Mouse (Mus musculus) heart, postnatal 4 days (tissue): ENCODE data around the gene Cep135. TPM values are rescaled to one million over a fixed set of nuclear protein-coding genes. Genes with fewer than 3 reads are reported as not detected.
A peak's percentile ranks its signal among the peaks of the same experiment; 100 is the strongest.

Experiments used
- DNase-seq: peaks from one replicate; pipeline ENCODE4 v3.0.0; 2021
- total RNA-seq, 2 experiments: library from RNA; stranded (reverse); gene quantifications; 2 replicates each; pipeline ENCODE4 v1.2.3; 2021

Cep135 gene
- total RNA-seq, 2 experiments from 2014 or later, result 7.4 to 7.6 TPM

GRCm38 (mm10) chr5:76645091-76645868, 56.8 kb downstream of the Cep135 start:
- no peak for DNase-seq

GRCm38 (mm10) chr5:76649897-76650296, 61.4 kb downstream of the Cep135 start:
- DNase-seq, result no peak

GRCm38 (mm10) chr5:76651151-76651725, 62.7 kb downstream of the Cep135 start:
- DNase-seq, result no peak

GRCm38 (mm10) chr5:76656212-76656611, 67.7 kb downstream of the Cep135 start, which contains the start of gene C530008M17Rik:
C530008M17Rik (plus strand) TSS chr5:76656512.
- DNase-seq, result no peak

- DNase-seq, result peak; percentile 69
Observed at GRCm38 (mm10) chr5:76657245-76658083, 69.0 kb downstream of the Cep135 start.

GRCm38 (mm10) chr5:76658084-76658934, 69.8 kb downstream of the Cep135 start:
- DNase-seq, result peak; percentile 20

- no peak for DNase-seq
Observed at GRCm38 (mm10) chr5:76659958-76660635, 71.6 kb downstream of the Cep135 start.

- DNase-seq, result no peak
Observed at GRCm38 (mm10) chr5:76661310-76661709, 72.8 kb downstream of the Cep135 start.

GRCm38 (mm10) chr5:76664936-76665335, 76.4 kb downstream of the Cep135 start:
- DNase-seq, result no peak

- DNase-seq, result no peak
Observed at GRCm38 (mm10) chr5:76665421-76665820, 76.9 kb downstream of the Cep135 start.

GRCm38 (mm10) chr5:76666026-76666756, 77.7 kb downstream of the Cep135 start:
- no peak for DNase-seq

GRCm38 (mm10) chr5:76668118-76668517, 79.6 kb downstream of the Cep135 start:
- DNase-seq, result no peak

GRCm38 (mm10) chr5:76668547-76668946, 80.0 kb downstream of the Cep135 start:
- DNase-seq, result no peak

- DNase-seq, result no peak
Observed at GRCm38 (mm10) chr5:76670183-76670582, 81.7 kb downstream of the Cep135 start.

GRCm38 (mm10) chr5:76674022-76674653, 85.6 kb downstream of the Cep135 start:
- DNase-seq, result no peak

- DNase-seq, result no peak
Observed at GRCm38 (mm10) chr5:76675369-76675768, 86.9 kb downstream of the Cep135 start.

GRCm38 (mm10) chr5:76680959-76681358, 92.5 kb downstream of the Cep135 start:
- DNase-seq, result no peak

GRCm38 (mm10) chr5:76681895-76682656, 93.6 kb downstream of the Cep135 start:
- DNase-seq, result no peak

GRCm38 (mm10) chr5:76683455-76683854, 95.0 kb downstream of the Cep135 start:
- no peak for DNase-seq
